Mouse (Mus musculus) embryonic facial prominence, embryonic 15.5 days (tissue): Measurements from ENCODE around the gene Mgarp. TPM values are rescaled to one million over a fixed set of nuclear protein-coding genes. Genes with fewer than 3 reads are reported as not detected.

Experiments
- ATAC-seq: fragments of 200-750 bp; cut with Nextera tagmentation; 2 replicates; pipeline ENCODE4 v1.8.0; 2017; ENCODE audit warnings: low read depth, moderate TSS enrichment; ENCODE audit not compliant: insufficient number of reproducible peaks, low FRiP score, low TSS enrichment
- H3K27ac ChIP-seq: fragments of 300-500 bp; sonication (generic); replicated peaks from 2 replicates; pipeline ENCODE4 v1.5.1; 2015; ENCODE audit warnings: mild to moderate bottlenecking, inconsistent platforms
- H3K27me3 ChIP-seq: fragments of 300-500 bp; sonication (generic); 2 replicates; pipeline ENCODE4 v1.6.1; 2015; ENCODE audit warnings: inconsistent platforms
- H3K36me3 ChIP-seq: fragments of 300-500 bp; sonication (generic); 2 replicates; pipeline ENCODE4 v1.6.1; 2015; ENCODE audit warnings: mild to moderate bottlenecking, inconsistent platforms
- H3K4me1 ChIP-seq: fragments of 300-500 bp; sonication (generic); 2 replicates; pipeline ENCODE4 v1.6.1; 2015; ENCODE audit warnings: inconsistent platforms
- H3K4me2 ChIP-seq: fragments of 300-500 bp; sonication (generic); replicated peaks from 2 replicates; pipeline ENCODE4 v1.6.1; 2015; ENCODE audit warnings: mild to moderate bottlenecking, inconsistent platforms
- H3K4me3 ChIP-seq: fragments of 300-500 bp; sonication (generic); replicated peaks from 2 replicates; pipeline ENCODE4 v1.5.1; 2015; ENCODE audit warnings: mild to moderate bottlenecking, inconsistent platforms
- H3K9ac ChIP-seq: fragments of 300-500 bp; sonication (generic); 2 replicates; pipeline ENCODE4 v1.6.1; 2015; ENCODE audit warnings: inconsistent platforms
- H3K9me3 ChIP-seq: fragments of 300-500 bp; sonication (generic); replicated peaks from 2 replicates; pipeline ENCODE4 v1.6.1; 2016; ENCODE audit warnings: inconsistent platforms
- WGBS: fragments of 180-500 bp; shearing (Covaris S2); methylation state at CpG from one replicate; pipeline ENCODE4 v1.1.7; 2015; 5-methylcytosine and 5-hydroxymethylcytosine counted together
- polyA plus RNA-seq: library from polyadenylated mRNA; unstranded; fragments of >200 nt; fragmentation: Nextera tagmentation; extraction: Ambion mirVana; gene quantifications from 2 replicates; pipeline ENCODE4 v1.2.1, GENCODE M21; 2015

The Mgarp gene
- polyA plus RNA-seq, 1 experiment from 2014 or later: 5.7 TPM

DNA sequence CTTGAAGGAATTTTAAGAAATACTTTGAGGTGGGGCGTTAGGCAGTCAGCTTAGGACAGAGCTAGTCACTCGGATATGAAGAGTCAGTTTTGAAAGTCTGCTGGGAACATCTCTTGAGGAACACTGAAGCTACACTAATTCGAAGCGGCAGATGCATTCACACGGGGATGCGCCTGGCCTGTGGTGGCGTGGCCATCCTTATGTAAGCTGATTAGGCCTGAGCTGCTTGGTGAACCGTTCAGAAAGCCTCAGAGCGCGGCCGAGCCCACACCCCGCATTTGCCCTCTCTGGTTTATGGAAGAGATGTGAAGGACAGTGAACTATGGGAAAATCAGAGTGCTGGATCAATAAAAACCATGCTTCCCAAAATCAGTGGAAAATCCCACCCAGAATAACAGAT is 13.1 kb downstream of the Mgarp start:
- Histone ChIP-seq H3K4me2 (no peak overlapping the region), H3K36me3 (no peaks in the 10 kb centered on the region), H3K9me3 (no peaks in the 10 kb centered on the region), H3K4me1 (peaks cover 2% of the 10 kb centered on the region; the same call in 1 of the 2 replicates), H3K9ac (no peak overlapping the region), H3K4me3 (no peak overlapping the region), H3K27ac (no peak overlapping the region), H3K27me3 (no peaks in the 10 kb centered on the region)
- no peak for ATAC-seq
- 63% methylated on average over 12 of the region's 12 CpGs for WGBS

DNA sequence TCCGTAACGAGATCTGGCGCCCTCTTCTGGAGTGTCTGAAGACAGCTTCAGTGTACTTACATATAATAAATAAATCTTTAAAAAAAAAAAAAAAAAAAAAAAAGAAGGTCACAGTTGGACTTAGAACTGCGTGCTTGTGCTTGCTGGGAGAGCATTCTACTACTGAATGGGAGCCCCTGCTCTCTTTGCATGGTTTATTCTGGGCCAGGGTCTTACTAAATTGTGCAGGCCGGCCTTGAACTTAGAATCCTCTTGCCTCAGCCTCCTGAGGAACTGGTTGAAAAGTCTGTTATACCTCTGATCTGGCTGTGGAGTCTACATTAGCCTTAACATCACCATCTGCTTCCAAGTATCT is 15.9 kb downstream of the Mgarp start:
- Histone ChIP-seq H3K9ac (no peak overlapping the region), H3K4me1 (peaks cover 6% of the 10 kb centered on the region; the same call in 1 of the 2 replicates), H3K27ac (no peak overlapping the region), H3K9me3 (no peaks in the 10 kb centered on the region), H3K27me3 (no peaks in the 10 kb centered on the region), H3K4me2 (no peak overlapping the region), H3K36me3 (no peaks in the 10 kb centered on the region), H3K4me3 (no peak overlapping the region)
- WGBS: 71% methylated on average over 2 of the region's 5 CpGs
- ATAC-seq: no peak

DNA sequence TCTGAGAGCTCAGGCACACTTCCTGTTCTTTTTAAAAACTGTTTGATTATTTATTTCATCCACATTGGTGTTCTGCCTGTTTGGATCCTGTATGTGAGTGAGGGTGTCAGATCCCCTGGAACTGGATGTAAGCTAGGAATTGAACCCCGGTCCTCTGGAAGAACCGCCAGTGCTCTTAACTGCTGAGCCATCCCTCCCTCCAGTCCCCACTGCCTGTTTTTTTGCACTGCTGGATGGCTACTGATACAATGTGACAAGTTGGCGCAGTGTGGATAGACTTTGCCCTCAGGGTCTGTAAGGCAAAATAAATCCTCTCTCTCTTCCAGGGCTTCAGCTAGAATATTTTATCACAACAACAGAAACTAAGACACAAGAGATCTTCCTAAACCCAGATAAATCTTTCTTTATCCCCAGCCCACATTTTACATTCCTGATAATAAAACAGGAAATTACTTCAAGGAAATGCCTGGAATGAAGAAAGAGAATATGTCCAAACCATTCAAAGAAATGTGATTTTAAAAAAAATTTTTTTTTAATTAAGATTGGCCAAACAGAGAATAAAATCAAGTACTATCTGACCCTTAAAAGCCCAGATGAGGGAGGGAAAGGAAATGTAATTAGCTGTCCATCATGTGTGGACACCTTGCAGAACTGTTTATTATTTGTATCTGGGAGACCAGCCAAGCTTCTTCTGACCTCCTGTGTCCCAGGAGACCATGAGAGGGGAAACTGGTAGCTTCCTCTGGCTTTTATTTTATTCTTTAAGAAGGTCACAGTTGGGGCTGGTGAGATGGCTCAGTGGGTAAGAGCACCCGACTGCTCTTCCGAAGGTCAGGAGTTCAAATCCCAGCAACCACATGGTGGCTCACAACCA is 16.5 kb downstream of the Mgarp start:
- Histone ChIP-seq H3K27me3 (no peaks in the 10 kb centered on the region), H3K9me3 (no peaks in the 10 kb centered on the region), H3K4me1 (peaks cover 6% of the 10 kb centered on the region; the same call in 1 of the 2 replicates), H3K27ac (no peak overlapping the region), H3K36me3 (no peaks in the 10 kb centered on the region), H3K4me3 (no peak overlapping the region), H3K4me2 (no peak overlapping the region), H3K9ac (no peak overlapping the region)
- 65% methylated on average over 5 of the region's 5 CpGs for WGBS
- no peak for ATAC-seq

DNA sequence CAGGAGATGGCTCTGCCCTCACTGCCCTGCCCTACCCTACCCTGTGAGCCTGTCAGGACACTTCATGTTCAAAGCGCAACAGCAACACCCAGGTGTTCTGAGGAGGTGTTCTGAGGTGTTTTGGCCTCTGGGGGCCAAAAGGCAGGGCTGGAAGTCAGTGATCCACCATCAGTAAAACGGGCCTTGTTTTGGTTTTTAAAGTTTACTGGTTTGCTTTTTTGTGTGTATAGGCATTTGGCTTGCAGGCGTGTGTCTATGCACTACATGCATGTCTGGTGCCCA is 17.9 kb downstream of the Mgarp start:
- ATAC-seq: no peak
- Histone ChIP-seq H3K27me3 (no peaks in the 10 kb centered on the region), H3K36me3 (no peaks in the 10 kb centered on the region), H3K4me3 (peak overlapping the region; percentile 38), H3K9ac (no peak overlapping the region), H3K4me1 (peaks cover 6% of the 10 kb centered on the region; the same call in 1 of the 2 replicates), H3K4me2 (peak overlapping the region; percentile 46), H3K9me3 (no peaks in the 10 kb centered on the region), H3K27ac (no peak overlapping the region)
- WGBS: 83% methylated on average over 3 of the region's 3 CpGs

DNA sequence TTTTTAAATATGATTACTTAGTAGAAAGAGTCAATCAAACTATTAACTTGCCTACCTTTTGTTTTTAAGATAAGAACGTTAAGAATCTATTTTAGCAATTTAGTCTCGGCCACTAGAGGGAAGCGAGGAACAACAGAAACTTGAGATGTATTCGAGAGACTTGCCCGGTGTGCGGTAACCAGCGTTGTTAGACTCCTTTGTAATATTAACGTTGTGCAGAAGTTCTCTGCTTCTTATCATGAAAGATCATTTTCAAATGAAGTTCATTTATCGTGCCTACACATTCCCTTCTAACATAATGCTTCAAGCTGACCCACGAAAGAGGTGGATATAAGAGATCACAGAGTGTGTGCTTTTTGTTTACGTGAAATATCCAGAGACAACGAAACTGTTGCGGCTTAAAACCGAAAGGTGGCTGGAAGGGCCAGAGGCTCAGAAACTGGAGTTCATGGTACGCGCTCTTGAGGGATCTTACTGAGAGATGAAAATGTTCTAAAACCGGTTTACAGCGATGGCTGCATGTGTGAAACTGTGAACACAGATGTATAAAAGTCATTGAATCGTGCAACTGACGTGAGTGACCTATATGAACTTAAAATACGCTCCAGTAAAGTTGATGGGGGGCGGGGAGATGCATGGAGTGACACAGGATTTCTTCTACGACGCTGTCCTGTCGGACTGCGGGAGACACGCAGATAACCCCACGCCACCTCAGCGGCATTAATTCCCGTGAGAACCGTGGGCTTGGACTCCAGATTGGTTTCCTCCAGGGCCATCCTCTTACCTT is 18.5 kb downstream of the Mgarp start:
- peak overlapping the region; percentile 46 for H3K4me2 ChIP-seq
- 34% methylated on average over 31 of the region's 31 CpGs for WGBS
- H3K27ac ChIP-seq: 0 out of 2 replicates have a peak overlapping the region, but pooled peaks have one; percentile 35
- H3K27me3 ChIP-seq: no peaks in the 10 kb centered on the region
- H3K4me1 ChIP-seq: peaks cover 6% of the 10 kb centered on the region; the same call in 1 of the 2 replicates
- H3K9ac ChIP-seq: no peak overlapping the region
- no peaks in the 10 kb centered on the region for H3K9me3 ChIP-seq
- ATAC-seq: no peak
- H3K36me3 ChIP-seq: no peaks in the 10 kb centered on the region
- peak overlapping the region; percentile 38 for H3K4me3 ChIP-seq

DNA sequence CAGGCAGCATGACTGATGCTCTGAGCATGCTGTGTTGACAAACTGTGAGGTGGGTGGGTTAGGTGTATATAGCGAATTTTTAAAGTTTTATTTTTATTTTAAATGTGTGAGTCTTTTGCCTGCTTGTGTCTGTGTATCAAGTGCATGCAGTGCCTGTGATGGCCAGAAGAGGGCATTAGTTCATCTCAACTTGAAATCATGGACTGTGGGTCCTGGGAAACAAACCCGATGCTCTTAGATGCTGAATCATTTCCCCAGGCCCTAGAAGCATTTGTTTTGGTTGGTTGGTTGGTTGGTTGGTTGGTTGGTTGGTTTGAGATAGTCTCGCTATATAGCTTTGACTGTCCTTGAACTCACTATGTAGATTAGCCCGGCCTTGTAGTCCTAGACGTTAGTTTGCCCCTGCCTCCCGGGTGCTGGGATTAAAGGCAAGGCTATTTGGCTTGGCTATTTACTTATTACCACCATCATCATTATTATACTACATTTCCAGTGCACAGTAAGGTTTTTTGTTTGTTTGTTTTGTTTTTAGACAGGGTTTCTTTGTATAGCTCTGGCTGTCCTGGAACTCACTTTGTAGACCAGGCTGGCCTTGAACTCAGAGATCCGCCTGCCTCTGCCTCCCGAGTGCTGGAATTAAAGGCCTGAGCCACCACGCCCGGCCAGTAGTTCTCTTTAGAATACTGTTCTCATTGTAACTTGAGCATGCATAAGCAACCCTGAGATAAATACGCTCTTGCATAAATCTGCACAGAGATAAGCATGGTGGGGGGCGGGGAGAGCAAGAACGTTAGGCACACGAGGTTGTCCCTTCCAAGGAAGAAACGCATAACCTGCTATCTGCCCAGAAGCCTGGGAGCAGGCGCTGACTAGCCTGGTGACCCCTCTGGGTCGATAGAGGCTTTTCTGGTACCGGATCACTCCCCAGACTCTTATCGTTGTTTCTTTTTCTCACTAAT is 21.0 kb downstream of the Mgarp start:
- no peak for ATAC-seq
- Histone ChIP-seq H3K4me3 (no peak overlapping the region), H3K4me1 (peaks cover 6% of the 10 kb centered on the region; the same call in 1 of the 2 replicates), H3K9ac (no peak overlapping the region), H3K9me3 (no peaks in the 10 kb centered on the region), H3K36me3 (no peaks in the 10 kb centered on the region), H3K27me3 (no peaks in the 10 kb centered on the region), H3K4me2 (no peak overlapping the region), H3K27ac (no peak overlapping the region)
- WGBS: 80% methylated on average over 19 of the region's 19 CpGs

DNA sequence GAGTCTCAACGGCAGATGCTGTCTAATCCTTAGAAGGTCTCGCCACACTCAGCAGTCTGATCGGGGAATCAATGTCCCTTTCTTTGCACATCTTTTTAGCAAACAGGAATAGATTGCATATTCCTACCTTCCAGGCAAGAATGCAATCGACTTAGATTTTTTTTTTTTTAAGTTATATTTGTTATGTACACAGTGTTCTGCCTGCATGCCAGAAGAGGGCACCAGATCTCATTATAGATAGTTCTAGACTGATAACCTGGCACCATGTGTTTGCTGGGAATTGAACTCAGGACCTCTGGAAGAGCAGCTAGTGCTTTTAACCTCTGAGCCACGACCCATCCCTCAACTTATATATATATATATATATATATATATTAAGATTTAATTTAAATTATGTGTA is 23.0 kb downstream of the Mgarp start:
- no peak for ATAC-seq
- H3K4me1 ChIP-seq: peaks cover 5% of the 10 kb centered on the region; the same call in 1 of the 2 replicates
- H3K9ac ChIP-seq: no peak overlapping the region
- H3K4me2 ChIP-seq: no peak overlapping the region
- no peak overlapping the region for H3K4me3 ChIP-seq
- no peaks in the 10 kb centered on the region for H3K27me3 ChIP-seq
- no peak overlapping the region for H3K27ac ChIP-seq
- H3K9me3 ChIP-seq: no peaks in the 10 kb centered on the region
- H3K36me3 ChIP-seq: no peaks in the 10 kb centered on the region
- WGBS: 71% methylated on average over 5 of the region's 5 CpGs

DNA sequence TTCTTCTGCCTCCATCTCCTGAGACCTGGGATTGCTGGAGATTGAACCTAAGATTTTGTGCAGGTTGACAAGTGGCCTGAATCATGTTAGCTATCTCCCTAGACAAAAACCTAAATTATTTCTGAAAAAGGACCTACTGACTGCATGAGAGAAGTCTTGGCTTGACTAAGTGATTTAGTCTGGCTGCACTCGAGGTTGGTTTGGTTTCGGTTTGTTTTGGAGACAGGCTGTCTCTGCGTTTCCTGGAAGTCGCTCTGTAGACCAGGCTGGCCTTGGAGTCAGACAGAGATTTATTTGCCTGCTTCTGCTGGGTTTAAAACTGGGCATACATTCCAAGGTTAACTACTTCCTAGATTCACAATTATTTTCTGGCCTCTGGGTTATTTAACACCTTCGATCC is 23.7 kb downstream of the Mgarp start:
- no peak for ATAC-seq
- Histone ChIP-seq H3K9me3 (no peaks in the 10 kb centered on the region), H3K36me3 (no peaks in the 10 kb centered on the region), H3K9ac (no peak overlapping the region), H3K27me3 (no peaks in the 10 kb centered on the region), H3K4me1 (no peaks in the 10 kb centered on the region), H3K27ac (no peak overlapping the region), H3K4me2 (no peak overlapping the region), H3K4me3 (no peak overlapping the region)
- WGBS: 67% methylated on average over 5 of the region's 5 CpGs

DNA sequence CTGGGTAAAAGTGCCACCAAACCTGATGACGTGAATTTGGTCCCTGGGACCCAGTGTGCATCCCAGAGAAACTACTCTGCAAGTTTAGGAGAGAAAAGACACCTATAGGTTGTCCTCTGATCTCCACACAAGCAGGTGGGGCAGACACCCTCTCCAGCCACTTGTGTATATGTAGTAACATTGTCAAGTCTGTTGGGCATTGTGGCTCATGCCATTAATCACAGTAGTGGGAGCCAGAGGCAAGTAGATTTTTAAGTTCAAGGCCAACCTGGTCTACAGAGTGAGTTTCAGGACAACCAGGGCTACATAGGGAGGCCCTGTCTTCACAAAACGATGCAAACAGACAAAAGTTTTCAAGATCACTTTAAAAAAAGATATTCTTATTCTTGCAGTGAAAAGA is 24.7 kb downstream of the Mgarp start:
- ATAC-seq: no peak
- Histone ChIP-seq H3K9ac (no peak overlapping the region), H3K27me3 (no peaks in the 10 kb centered on the region), H3K4me2 (no peak overlapping the region), H3K27ac (no peak overlapping the region), H3K4me3 (no peak overlapping the region), H3K4me1 (no peaks in the 10 kb centered on the region), H3K9me3 (no peaks in the 10 kb centered on the region), H3K36me3 (no peaks in the 10 kb centered on the region)
- 69% methylated on average over 2 of the region's 2 CpGs for WGBS

DNA sequence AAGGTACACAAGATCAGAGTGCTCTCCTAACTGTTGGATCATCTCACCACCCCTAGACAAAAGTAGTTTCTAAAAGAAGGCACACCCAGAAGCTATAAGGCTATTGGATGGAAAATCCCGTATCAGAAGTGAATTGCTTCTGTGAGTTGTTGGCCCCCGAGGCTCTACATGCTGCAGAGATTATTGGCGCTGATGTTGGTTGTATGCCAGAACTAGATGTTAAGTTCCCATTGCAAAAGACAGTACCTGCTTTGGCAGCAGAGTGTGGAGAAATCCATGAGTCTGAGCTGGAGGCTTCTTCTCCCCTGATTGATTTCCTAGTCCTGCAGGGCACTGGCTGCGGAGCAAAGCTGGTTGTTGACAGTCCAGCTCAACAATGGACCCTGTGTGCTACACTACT is 28.5 kb downstream of the Mgarp start:
- Histone ChIP-seq H3K4me3 (no peak overlapping the region), H3K9me3 (no peaks in the 10 kb centered on the region), H3K4me2 (no peak overlapping the region), H3K4me1 (peaks cover 12% of the 10 kb centered on the region), H3K27me3 (no peaks in the 10 kb centered on the region; the same call in 1 of the 2 replicates), H3K9ac (no peak overlapping the region), H3K27ac (no peak overlapping the region), H3K36me3 (no peaks in the 10 kb centered on the region)
- WGBS: 63% methylated on average over 4 of the region's 4 CpGs
- no peak for ATAC-seq

DNA sequence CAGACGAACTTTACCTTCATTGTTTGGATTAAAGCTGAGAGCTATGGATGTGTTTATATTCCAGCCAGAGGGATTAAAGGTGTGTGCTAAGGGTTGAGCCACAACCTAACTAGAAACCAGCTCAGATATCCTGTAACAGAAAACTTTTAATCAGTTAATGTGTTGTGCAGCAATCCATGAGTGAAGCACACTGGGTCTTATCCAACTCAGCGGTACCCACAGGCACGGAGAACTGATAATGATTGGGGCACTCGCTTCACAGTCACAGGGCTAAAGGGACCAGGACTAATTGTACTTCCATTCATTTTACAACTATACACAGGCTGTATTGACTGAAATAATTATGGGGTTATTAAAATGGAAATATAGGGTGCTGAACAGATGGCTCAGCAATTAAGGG is 29.6 kb downstream of the Mgarp start:
- Histone ChIP-seq H3K27me3 (no peaks in the 10 kb centered on the region; the same call in 1 of the 2 replicates), H3K4me1 (peaks cover 12% of the 10 kb centered on the region), H3K9ac (no peak overlapping the region), H3K9me3 (no peaks in the 10 kb centered on the region), H3K4me3 (no peak overlapping the region), H3K27ac (no peak overlapping the region), H3K4me2 (no peak overlapping the region), H3K36me3 (no peaks in the 10 kb centered on the region)
- ATAC-seq: no peak
- 71% methylated on average over 4 of the region's 4 CpGs for WGBS
